Mouse (Mus musculus) yolk sac, embryonic 10.5 days (tissue): ENCODE results near the gene 6430531B16Rik.

Experiments used
- DNase-seq: peaks from one replicate; pipeline ENCODE4 v3.0.0-alpha.2; 2017; ENCODE audit warnings: low spot score

6430531B16Rik gene

DNA sequence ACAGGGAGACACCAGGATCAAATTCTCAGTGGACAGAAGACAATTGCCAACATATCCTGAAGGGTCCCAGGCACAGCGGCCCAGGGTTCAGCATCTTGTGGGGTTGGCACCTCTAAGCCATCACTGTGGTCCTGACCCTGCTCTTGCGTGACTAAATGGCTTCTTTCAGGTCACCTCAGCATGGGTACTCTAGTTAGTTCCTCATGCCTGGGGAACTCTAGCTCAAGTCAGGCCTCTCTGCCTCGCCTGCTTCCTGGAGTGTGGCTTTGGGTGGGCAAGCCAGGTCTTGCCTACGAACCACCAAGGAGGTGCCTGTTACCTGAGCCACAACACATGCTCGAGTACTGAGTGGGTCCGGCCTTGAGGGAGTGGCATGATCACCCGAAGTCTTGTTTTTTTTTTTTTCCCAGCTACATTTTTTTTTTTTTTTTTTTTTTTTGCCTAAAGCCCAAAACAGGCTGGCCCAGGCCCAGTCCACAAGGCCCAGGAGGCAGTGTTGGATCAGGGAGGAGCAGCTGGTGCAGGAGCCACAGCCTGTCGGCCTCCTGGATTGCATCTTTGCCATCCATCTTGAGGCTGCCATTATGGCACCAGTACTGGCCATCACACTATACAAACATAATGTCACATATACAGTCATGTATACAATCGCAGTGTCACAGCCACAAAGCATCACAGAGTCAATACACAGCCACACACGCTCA, 8.2 kb downstream of the 6430531B16Rik start:
- no peak for DNase-seq

DNA sequence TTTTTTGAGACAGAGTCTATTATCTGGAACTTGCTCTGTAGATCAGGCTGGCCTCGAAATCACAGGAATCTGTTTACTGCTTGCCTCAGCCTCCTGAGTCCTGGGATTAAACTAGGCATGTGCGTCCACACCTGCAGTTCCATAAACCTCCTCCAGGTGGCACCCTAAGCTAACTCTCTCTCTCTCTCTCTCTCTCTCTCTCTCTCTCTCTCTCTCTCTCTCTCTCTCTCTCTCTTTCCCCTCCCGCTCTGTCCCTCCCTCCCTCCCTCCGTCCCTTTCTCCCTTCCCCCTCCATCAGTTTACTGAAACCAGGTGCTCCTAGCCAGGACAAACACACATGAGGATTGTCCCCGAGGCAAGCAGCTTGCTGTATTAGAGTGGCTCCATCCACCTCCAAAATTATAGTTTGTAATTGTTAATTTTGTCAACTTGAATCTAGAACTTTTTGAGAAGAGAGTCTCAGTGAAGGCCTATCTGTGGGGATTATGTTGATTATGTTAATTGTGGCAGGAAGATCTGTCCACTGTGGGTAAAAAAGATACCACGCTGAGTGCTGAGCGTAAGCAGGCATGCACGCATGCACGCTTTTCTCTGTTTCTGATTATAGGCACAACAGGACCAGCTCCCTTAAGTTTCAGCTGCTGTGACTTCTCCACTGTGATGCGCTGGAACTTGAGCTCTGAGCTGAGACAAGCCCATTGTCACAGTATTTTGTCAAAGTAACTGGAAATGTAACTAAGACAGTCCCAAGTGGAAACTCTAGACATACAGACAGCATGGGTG, 9.0 kb downstream of the 6430531B16Rik start:
- peak; percentile 63 for DNase-seq

DNA sequence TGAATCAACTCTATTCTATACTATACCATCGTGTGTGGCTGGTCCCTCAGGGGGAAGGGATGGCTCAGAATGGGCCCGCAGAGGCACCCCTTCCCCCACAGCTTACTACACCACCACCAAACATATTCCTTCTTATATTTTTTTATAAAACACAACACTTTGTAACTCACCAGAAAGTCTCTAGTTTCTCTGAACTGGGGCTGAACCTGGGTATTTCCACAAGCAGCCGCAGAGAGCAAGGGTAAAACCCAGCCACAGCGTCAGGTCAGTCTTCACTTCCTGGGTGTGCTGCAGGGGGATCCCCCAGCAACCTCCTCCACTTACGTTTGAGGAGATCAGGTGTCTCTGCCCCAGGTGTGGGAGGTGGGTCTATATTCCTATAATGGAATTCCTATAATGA, 10.1 kb downstream of the 6430531B16Rik start:
- DNase-seq: no peak

DNA sequence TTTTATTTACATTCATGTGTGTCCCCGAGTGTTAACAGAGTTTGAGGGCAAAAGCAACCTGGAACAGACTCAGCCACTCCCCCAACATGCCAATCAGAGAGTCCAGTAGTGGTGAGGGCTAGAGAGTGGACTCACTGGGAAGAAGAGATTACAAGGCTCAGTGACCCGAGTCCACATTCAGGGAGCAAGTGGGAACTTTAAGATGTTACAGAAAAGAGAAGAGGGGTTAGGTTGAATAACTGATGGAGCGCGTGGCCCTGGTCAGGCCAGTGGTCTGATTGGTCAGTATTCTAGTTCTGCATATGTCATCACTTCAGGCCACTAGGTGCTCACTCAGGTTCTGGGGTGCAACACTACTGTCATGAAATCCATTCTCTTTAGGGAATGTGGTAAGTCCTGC, 11.4 kb downstream of the 6430531B16Rik start:
- no peak for DNase-seq

DNA sequence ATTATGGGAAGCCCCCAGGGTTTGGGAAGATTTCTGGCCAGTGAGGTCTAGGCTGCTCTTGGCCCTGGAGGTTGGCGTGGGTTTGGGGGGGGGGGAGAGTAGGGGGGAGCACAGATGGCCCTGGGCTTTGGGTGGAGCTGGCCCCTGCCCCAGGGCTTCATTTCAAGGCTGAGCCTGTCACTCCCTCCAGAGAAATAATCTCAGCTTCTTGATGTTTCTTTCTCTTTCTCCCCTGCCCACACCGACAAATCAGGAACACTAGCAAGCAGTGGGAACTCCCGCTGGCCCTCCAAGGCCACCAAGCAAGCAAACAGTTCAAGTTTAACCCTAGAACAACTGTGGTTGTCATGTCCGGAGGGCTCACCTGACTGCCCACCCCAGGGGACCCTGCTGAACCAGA, 14.7 kb downstream of the 6430531B16Rik start:
- no peak for DNase-seq

DNA sequence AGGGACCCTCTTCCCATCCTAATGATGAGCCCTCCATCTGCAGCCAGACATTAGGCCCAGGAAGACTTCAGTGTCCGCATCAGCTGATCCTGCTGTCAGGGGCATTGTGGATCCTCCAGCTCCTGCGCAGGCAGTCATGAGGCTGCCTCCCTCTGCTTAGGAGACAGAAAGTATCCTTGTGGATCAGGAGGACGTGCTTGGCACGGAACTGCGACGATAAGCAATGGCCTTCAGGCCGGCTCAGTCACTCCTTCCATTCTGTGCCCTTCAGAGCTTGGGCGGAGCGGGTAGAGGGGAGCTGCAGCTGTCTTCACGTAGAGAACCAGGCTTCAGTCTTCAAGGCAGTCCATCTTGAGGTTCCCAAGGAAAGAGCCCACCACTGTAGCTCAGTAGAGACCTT, 17.4 kb downstream of the 6430531B16Rik start:
- no peak for DNase-seq

DNA sequence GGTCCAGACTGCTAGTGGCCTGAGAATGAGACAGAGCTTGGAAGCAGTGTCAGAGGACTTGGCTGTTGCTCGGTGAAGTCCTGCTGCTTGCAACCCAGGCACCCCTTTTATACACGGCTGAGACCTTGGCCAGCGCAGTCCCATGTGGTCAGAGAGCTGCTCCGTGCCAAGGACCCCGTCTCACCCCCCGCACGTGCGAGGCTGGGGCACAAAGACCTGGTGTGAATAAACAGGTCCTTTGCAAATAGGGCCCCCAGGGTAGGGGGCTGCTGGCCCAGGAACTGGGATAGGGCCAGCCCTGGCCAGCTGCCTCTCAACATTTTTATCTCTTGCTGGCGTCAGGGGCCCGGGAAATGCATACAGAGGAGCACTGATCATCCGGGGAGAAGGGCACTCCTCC, 20.6 kb downstream of the 6430531B16Rik start:
- no peak for DNase-seq

DNA sequence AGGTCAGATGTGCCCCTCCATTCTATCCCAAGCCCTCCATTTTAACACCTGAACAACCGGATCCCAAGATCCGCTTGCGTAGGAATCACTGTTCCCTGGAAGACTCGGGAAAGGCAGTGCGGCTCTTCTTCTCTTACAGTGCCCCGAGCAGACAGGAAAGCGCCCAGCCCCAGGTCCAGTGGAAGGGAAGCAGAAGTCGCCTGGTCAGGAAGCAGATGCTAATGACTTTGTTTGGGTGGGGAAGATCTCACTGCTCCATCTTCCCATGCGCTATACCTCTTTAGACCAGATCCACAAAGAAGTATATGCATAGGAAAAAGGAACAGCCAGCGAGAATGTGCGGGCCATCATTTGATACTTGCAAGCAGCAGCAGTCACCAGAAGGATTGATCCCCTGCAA, 21.1 kb downstream of the 6430531B16Rik start:
- DNase-seq: no peak

DNA sequence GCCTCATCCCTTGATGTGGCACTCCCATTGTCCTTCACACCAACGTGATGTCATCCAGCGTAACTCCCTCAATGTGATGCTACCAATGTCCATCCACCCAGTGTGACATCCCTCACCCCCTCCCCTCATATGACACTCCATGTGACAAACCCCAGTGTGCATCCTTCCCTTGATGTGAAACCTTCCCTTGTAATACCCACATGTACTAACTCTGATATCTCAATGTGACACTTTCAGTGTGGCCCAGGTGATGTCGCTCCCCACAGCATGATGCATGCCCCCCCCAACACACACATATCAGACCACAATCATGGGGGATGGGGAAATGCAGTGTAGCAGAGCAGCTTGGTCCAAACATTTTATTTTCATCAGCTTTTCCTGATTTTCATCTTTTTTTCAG, 21.9 kb downstream of the 6430531B16Rik start:
- no peak for DNase-seq

DNA sequence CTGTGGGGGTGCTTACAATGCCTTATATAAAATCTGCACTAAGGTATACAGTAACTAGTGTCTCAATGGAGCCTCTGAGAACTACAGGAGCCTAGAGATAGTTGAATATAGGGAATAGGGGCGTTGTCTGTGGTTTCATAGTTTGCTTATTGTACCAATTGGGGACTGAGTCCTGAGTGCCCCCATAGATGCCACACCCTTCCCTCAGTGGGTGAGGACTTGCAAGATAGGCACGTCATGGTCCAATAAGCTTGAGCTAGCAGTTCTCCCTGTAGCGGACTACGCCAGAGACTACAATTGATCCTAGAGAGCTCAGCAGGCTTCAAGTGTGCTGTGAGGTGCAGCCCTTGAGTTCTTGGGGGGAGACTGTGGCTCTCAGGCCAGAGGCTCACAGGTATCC, 23.1 kb downstream of the 6430531B16Rik start:
- DNase-seq: no peak

DNA sequence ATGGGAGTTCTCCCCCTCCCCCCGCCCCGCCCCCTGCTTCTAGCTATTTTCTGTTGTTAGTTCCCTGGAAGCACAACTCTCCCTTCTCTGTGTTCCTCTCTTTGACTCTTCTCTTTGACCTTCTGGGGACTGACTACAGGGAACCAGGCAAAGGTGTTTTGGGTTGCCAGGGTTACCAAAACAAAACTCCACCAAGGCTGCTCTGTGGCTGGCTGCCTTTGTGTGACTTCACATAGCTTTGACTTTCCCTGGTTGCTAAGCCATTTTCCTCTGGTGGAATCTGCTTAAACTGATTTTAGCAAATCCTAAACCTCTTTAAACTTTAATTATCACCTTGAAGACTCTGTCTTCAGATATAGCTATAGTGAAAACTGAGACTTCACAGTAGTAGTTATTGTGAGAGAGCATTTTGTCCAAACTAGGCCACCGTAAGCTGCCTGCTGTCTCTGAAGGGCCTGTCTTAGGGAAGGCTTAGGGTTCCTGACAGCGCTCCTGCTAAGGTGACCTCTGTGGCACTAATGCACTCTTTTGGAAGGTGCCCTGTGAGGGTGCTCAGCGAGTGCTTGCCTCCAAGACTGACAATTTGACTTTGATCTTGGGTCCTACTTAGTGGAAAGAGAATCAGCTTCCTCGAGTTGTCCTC, 26.4 kb downstream of the 6430531B16Rik start:
- no peak for DNase-seq

DNA sequence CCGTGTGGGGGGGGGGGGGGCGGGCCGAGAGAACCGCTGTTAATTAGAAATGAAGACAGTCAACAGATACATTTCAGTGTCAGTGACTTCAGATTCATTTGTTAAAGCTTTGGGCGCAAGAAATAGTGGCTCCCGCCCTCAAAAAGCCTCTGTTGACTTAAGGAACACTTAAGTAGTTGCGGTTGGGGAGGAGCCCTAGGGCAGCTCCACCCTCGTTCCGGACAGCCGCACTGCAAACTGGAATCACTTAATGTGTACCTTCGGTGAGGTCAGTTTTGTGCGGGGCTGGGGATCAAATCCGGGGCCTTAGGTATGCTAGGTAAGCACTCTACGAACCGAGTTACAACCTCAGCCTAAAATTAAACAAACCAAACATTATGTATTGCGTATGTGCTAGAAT, 27.5 kb downstream of the 6430531B16Rik start:
- DNase-seq: peak; percentile 53

DNA sequence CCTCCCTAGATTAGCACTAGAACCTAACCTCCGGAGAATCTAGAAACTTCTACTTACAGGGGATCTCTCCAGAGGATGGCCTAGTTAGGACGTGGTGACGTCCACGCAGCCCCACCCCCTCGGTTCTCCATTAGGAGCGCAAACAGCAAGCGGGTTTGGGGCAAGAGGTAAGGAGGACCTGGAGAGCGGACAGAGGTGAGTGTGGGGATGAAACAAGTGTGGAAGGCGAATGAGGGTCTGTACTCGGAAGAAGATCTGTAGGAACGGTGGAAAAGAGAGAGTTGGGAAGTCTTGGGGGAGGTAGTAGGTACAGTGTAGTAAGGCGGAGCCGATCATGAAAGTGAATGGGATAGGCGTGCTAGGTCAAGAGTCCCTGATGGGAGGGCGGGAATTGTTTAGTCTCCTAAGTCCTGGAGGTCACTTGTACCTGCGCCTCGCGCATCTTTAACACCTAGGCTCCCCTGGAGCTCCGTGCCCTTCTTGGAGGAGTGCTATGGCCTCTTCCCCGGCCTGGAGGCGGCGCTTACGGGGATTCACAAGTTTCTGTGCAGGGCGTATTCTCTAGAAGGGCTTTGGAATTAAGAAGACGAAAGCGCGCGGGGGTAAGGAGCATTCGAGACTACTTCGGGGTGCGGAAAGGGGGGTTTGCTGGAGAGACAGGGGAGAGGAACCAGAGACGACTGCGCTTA, 28.1 kb downstream of the 6430531B16Rik start:
- peak; percentile 75 for DNase-seq

DNA sequence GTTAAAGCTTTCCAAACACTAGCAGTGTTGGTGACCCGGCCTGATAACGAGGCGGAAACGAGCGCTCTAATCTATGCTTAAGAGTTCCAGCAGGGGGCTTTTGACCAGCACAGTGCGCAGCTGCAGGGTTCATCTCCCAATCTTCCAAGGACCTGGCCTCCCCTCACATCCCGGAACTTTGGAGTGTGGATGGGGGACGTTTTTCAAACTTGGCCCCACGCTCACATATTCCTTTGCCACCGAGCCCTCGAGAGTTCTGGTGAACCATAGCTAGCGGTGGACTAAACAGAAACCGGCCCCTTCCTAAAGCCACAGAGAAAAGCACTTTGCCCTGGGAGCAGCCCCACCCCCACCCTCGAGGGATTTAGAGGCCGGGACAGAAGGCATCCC, 28.7 kb downstream of the 6430531B16Rik start:
- DNase-seq: no peak

DNA sequence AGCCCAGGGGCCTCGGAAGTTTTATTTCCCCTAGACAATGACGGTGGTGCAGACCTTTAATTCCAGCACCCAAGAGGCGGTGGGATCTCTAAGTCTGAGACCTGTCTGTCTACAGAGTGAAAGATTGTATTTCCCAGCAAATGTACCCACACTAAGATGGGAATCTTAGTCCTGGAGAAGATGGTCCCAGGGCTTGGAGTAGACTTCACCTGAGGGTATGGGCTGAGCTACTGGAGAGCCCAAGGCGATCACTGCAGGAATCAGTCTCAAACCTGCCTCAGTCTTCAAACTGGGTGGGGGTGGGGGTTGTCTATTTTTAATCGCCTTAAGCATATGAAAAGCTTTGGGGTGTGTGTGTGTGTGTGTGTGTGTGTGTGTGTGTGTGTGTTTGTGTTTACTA, 32.5 kb downstream of the 6430531B16Rik start:
- DNase-seq: no peak

DNA sequence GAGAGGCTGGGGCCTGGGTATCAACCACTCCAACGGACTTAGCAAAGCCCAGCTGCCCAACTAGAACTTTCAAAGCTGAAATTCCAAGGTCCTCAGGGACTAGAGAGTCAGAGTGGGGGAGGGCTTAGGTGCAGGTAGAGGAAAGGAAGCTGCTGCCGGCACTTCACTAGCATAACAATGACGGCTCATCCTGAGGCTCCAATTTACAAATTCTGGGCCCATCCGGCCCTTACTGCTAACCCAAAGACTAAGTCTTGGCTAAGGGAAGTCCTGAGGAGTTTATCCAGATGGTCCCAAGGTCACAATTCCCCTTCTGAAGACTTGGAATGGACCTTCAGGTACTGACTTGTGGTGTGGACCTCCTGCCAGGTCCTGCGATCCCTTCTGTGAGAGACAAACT, 33.0 kb downstream of the 6430531B16Rik start:
- DNase-seq: no peak

DNA sequence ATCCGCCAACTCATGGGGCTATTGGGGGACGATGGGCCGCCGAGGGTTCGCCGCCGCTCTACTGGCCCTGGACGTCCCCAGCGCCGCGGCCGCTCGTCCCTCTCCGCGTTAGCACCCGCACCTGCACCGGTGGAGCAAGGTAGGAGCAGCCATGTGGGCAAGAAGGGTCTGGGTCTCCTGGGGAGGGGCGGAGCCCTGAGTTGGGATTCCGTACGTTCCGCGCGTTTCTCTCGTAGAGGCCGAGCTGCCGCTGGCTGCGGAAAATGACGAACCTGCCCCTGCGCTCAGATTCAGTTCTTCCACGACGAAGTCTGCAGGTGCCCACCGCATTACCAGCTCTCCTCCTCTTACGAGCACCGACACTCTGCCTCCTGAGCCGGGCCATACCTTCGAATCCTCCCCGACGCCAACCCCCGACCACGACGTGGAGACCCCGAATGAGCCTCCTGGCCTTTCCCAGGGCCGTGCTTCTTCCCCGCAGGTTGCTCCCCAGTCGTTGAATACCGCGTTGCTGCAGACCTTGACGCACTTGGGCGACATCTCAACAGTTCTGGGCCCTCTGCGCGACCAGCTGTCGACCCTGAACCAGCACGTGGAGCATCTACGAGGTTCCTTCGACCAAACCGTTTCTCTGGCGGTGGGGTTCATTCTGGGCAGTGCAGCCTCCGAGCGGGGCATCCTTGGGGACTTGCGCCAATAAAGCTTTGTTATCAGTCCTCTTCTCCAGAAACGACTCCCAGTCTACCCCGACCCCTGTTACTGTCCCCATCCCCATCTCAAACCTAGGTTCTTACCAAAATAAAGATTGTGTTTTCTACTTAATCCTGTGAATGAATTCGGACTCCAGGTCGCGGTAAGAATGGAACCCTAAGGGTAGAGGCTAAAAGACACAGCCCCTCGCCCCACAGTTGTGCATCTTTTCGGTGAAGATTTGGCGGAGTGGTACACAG, 34.0 kb downstream of the 6430531B16Rik start:
- DNase-seq: no peak

DNA sequence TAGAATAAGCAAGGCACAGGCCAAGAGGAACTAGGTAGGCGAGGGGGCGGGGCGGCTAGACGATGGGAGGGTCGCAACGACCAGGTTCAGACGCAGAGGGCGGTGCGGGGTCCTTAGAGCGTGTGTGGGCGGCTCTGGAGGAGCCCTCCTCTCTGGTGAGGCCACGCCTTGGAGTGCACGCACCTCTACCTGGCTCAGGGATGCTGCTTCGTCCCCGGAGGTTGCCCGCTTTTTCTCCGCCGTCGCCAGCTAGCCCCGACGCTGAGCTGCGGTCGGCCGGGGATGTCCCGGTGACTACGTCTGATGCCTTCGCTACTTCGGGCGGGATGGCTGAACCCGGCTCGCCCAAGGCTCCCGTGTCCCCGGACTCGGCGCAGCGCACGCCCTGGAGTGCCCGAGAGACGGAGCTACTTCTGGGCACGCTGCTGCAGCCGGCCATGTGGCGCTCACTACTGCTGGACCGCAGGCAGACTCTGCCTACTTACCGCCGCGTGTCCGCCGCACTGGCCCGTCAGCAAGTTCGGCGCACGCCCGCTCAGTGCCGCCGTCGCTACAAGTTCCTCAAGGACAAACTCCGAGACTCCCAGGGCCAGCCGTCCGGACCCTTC, 34.8 kb downstream of the 6430531B16Rik start, which contains the start of gene Utf1:
Gene Utf1 (plus strand): TSS at position 116 of the 608 bp plus-strand sequence.
- peak; percentile 39 for DNase-seq

DNA sequence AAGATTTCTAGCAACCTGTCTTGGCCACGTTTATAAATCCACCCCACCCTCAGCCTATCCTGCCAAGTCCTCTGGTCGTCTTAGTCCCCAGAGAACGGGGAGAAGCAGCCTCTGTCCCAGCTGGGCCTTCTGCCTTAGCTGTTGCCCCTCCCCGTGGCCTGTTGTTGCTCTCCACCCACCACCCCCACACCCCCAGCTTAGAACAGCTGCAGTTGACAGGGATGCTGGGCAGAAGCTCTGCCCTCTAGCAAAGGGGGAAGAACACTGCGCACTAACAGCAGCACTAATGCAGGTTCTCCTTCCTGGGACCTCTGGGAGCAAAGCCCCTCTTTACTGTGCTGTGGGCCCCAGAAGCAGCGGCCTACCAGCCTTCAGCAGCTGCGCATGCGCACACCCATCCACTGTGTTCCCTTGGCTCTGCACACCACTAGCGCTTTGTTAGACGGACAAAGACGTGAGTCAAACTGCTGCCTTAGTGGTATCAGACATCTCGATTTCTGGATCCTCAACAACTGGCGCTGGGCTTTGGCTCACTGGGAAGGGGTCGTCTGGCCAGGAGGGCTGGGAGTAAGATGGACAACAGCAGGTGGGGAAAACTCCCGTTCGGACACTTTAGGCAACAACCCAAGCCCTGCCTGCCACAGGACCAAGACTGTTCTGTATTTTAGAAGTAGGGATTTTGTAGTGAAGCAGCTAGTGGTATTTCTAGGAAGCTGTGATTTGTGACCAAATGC, 37.9 kb downstream of the 6430531B16Rik start:
- no peak for DNase-seq

DNA sequence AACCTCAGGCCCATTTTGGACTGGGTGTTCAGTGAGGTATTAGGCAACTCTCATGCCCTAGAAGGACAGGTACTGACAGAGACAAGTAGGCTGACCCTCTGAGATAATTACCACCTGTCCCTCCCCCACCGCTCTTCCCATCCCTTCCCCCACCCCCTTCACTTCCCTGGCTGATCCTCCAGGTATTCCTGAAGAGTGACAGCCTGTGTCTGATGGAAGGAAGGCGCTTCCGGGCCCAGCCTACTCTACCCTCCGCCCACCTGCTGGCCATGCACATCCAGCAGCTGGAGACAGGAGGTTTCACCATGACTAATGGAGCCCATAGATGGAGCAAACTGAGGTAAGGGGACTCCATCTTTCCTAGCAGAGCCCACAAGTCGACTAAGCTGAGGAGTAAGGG, 40.7 kb downstream of the 6430531B16Rik start:
- peak; percentile 59 for DNase-seq
